ENCODE assay signal across 29 mouse cellular contexts in the genomic region with DNA sequence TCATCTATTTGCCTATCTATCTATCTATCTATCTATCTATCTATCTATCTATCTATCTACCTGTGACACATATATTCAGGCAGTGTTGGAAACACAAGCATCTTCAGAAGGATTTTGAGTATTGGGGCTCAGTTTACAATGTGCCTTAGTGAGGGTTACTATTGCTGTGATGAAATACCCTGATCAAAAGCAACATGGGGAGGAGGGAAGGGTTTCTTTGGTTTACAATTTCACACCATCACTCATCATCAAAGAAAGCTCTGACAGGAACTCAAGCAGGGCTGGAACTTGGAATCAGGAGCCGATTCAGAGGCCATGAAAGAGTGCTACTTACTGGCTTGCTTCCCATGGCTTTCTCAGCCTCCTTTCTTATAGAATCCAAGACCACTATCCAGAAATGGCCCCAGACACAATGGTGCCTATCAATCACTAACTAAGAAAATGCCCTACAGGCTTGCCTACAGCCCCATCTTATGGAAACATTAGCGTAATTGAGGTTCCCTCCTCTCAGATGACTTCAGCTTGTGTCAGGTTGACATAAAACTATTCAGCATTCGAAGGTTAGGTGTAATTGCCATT.
DNase-seq lines count a peak whose midpoint lies in the region; ATAC-seq and TF ChIP-seq lines count a peak whose summit lies in the region.
"Had no signal": no experiment of that assay in that cellular context is flagged by ENCODE, and none has a peak within 500 bp of the region (broad histone marks: within the 10 kb centered on the region; RNA-seq: fewer than 3 reads in every experiment).

No protein-coding gene starts in this region.

- H3K4me2 ChIP-seq in forebrain, embryonic 12.5 days: no peak overlapping the region
- no peak overlapping the region for H3K4me2 ChIP-seq in forebrain, embryonic 11.5 days (ENCODE audit: low read depth, low read length, severe bottlenecking)
- no peak overlapping the region for H3K4me2 ChIP-seq in hindbrain, embryonic 13.5 days
- H3K4me2 ChIP-seq in hindbrain, embryonic 16.5 days (ENCODE audit: low read length): no peak overlapping the region
- H3K4me2 ChIP-seq: embryonic facial prominence, embryonic 15.5 days; heart, embryonic 13.5 days; intestine, embryonic 15.5 days; liver, embryonic 15.5 days; lung, embryonic 14.5 days; neural tube, embryonic 13.5 days had no signal

- WGBS in forebrain, embryonic 12.5 days: 47% methylated on average over 3 of the region's 3 CpGs
- WGBS in forebrain, embryonic 11.5 days: 68% methylated on average over 3 of the region's 3 CpGs
- 26% methylated on average over 3 of the region's 3 CpGs for WGBS in hindbrain, embryonic 13.5 days
- 28% methylated on average over 3 of the region's 3 CpGs for WGBS in hindbrain, embryonic 10.5 days
- WGBS in hindbrain, embryonic 16.5 days: 20% methylated on average over 3 of the region's 3 CpGs

- ATAC-seq in forebrain, embryonic 12.5 days (ENCODE audit: low FRiP score): 0 out of 2 replicates have a peak, but pooled peaks have one; percentile 17
- no peak for ATAC-seq in forebrain, embryonic 11.5 days (replicated peaks; ENCODE audit: low FRiP score)
- peak; percentile 67 for ATAC-seq in hindbrain, embryonic 13.5 days (ENCODE audit: low FRiP score)
- peak; percentile 68 for ATAC-seq in hindbrain, embryonic 16.5 days
- ATAC-seq in activated CD4-positive, CD25-positive, alpha-beta regulatory T cell, adult 4 months: no peak
- ATAC-seq: intestine, embryonic 15.5 days had no signal

- TF ChIP-seq POLR2A in brain, embryonic 14.5 days (IDR thresholded peaks at IDR 0.05; ENCODE audit: borderline replicate concordance, extremely low read depth, insufficient read depth, insufficient read length, poor library complexity, severe bottlenecking): no peak

- DNase-seq in forebrain, embryonic 11.5 days (ENCODE audit: low spot score): no peak
- no peak for DNase-seq in hindbrain, embryonic 10.5 days (ENCODE audit: low spot score)
- DNase-seq in brain, embryonic 14.5 days (ENCODE audit: low read depth): peak; percentile 89
- DNase-seq in neural tube, embryonic 10.5 days (ENCODE audit: extremely low spot score, low spot score): no peak
- DNase-seq: adrenal gland, adult 8-10 months; cerebellum, adult 8-10 months; cerebellum, postnatal 25 days; gastrocnemius, adult 2 months; gastrocnemius, postnatal 36 days; heart, adult 2 months; heart, postnatal 10 days; kidney, adult 2 months; kidney, postnatal 36 days; lung, embryonic 14.5 days; lung, postnatal 14 days; thymus, postnatal 4 days had no signal

- H3K4me3 ChIP-seq in forebrain, embryonic 12.5 days (replicated peaks): no peak overlapping the region
- no peak overlapping the region for H3K4me3 ChIP-seq in forebrain, embryonic 11.5 days (ENCODE audit: low read depth, low read length)
- H3K4me3 ChIP-seq in hindbrain, embryonic 13.5 days: no peak overlapping the region
- H3K4me3 ChIP-seq in hindbrain, embryonic 10.5 days: no peak overlapping the region
- no peak overlapping the region for H3K4me3 ChIP-seq in hindbrain, embryonic 16.5 days (ENCODE audit: low read length)
- H3K4me3 ChIP-seq: embryonic facial prominence, embryonic 10.5 days; embryonic facial prominence, embryonic 15.5 days; gastrocnemius, adult 2 months; heart, adult 2 months; heart, embryonic 13.5 days; intestine, embryonic 15.5 days; layer of hippocampus, adult 2 months; liver, embryonic 15.5 days; myocyte; neural tube, embryonic 13.5 days had no signal

- H3K27me3 ChIP-seq in forebrain, embryonic 12.5 days: no peaks in the 10 kb centered on the region
- H3K27me3 ChIP-seq in forebrain, embryonic 11.5 days (ENCODE audit: control insufficient read depth, insufficient read depth, low read length): no peaks in the 10 kb centered on the region
- H3K27me3 ChIP-seq in hindbrain, embryonic 13.5 days: peaks cover 3% of the 10 kb centered on the region; the same call in 1 of the 2 replicates
- no peaks in the 10 kb centered on the region; the same call in 1 of the 2 replicates for H3K27me3 ChIP-seq in hindbrain, embryonic 10.5 days (ENCODE audit: insufficient read depth, poor library complexity, severe bottlenecking)
- H3K27me3 ChIP-seq in hindbrain, embryonic 16.5 days (replicated peaks; ENCODE audit: control insufficient read depth, insufficient read depth, low read length): no peaks in the 10 kb centered on the region
- H3K27me3 ChIP-seq: CH12.LX; embryonic facial prominence, embryonic 15.5 days; heart, embryonic 13.5 days; intestine, embryonic 15.5 days; liver, embryonic 15.5 days; neural tube, embryonic 13.5 days had no signal

- no peaks in the 10 kb centered on the region for H3K36me3 ChIP-seq in forebrain, embryonic 12.5 days (replicated peaks)
- no peaks in the 10 kb centered on the region for H3K36me3 ChIP-seq in forebrain, embryonic 11.5 days (ENCODE audit: control insufficient read depth, insufficient read depth, low read length)
- no peaks in the 10 kb centered on the region for H3K36me3 ChIP-seq in hindbrain, embryonic 13.5 days
- no peaks in the 10 kb centered on the region for H3K36me3 ChIP-seq in hindbrain, embryonic 10.5 days
- H3K36me3 ChIP-seq in hindbrain, embryonic 16.5 days (ENCODE audit: control insufficient read depth, insufficient read depth, low read length): no peaks in the 10 kb centered on the region
- H3K36me3 ChIP-seq: embryonic facial prominence, embryonic 10.5 days; embryonic facial prominence, embryonic 15.5 days; heart, embryonic 13.5 days; intestine, embryonic 15.5 days; liver, embryonic 15.5 days; neural tube, embryonic 13.5 days had no signal

- no peak for TF ChIP-seq CTCF in brain, embryonic 14.5 days (IDR thresholded peaks at IDR 0.05; ENCODE audit: borderline replicate concordance, extremely low read depth, insufficient read depth, insufficient read length)

- no peak overlapping the region for H3K27ac ChIP-seq in forebrain, embryonic 12.5 days
- no peak overlapping the region for H3K27ac ChIP-seq in forebrain, embryonic 11.5 days (ENCODE audit: low read depth, low read length)
- no peak overlapping the region for H3K27ac ChIP-seq in hindbrain, embryonic 13.5 days
- H3K27ac ChIP-seq in hindbrain, embryonic 10.5 days: no peak overlapping the region
- no peak overlapping the region for H3K27ac ChIP-seq in hindbrain, embryonic 16.5 days (ENCODE audit: low read depth, low read length)
- H3K27ac ChIP-seq: embryonic facial prominence, embryonic 10.5 days; embryonic facial prominence, embryonic 15.5 days; gastrocnemius, adult 2 months; heart, adult 2 months; heart, embryonic 13.5 days; intestine, embryonic 15.5 days; layer of hippocampus, adult 2 months; liver, embryonic 15.5 days; neural tube, embryonic 13.5 days had no signal

- no peaks in the 10 kb centered on the region for H3K9me3 ChIP-seq in forebrain, embryonic 12.5 days
- 0 out of 2 replicates have a peak, but pooled peaks cover 2% of the 10 kb centered on the region for H3K9me3 ChIP-seq in forebrain, embryonic 11.5 days (ENCODE audit: control insufficient read depth, low read length)
- peaks cover 6% of the 10 kb centered on the region; the same call in 1 of the 2 replicates for H3K9me3 ChIP-seq in hindbrain, embryonic 13.5 days
- peaks cover 8% of the 10 kb centered on the region; the same call in 1 of the 2 replicates for H3K9me3 ChIP-seq in hindbrain, embryonic 10.5 days
- H3K9me3 ChIP-seq in hindbrain, embryonic 16.5 days (ENCODE audit: control insufficient read depth, low read length): peaks cover 4% of the 10 kb centered on the region; the same call in 1 of the 2 replicates
- H3K9me3 ChIP-seq: heart, embryonic 13.5 days; intestine, embryonic 15.5 days; liver, embryonic 15.5 days; neural tube, embryonic 13.5 days had no signal

- 0 out of 2 replicates have a peak, but pooled peaks cover 5% of the 10 kb centered on the region for H3K4me1 ChIP-seq in forebrain, embryonic 12.5 days
- H3K4me1 ChIP-seq in forebrain, embryonic 11.5 days (replicated peaks; ENCODE audit: control insufficient read depth, insufficient read depth, low read length): no peaks in the 10 kb centered on the region
- H3K4me1 ChIP-seq in hindbrain, embryonic 13.5 days (replicated peaks): no peaks in the 10 kb centered on the region
- H3K4me1 ChIP-seq in hindbrain, embryonic 10.5 days (replicated peaks): peaks cover 4% of the 10 kb centered on the region
- H3K4me1 ChIP-seq in hindbrain, embryonic 16.5 days (ENCODE audit: control insufficient read depth, insufficient read depth, low read depth, low read length): no peaks in the 10 kb centered on the region
- H3K4me1 ChIP-seq: embryonic facial prominence, embryonic 15.5 days; heart, embryonic 13.5 days; intestine, embryonic 15.5 days; liver, embryonic 15.5 days; neural tube, embryonic 13.5 days had no signal

- no peak overlapping the region for H3K9ac ChIP-seq in forebrain, embryonic 12.5 days
- H3K9ac ChIP-seq in forebrain, embryonic 11.5 days (ENCODE audit: low read length): no peak overlapping the region
- no peak overlapping the region for H3K9ac ChIP-seq in hindbrain, embryonic 13.5 days
- no peak overlapping the region for H3K9ac ChIP-seq in hindbrain, embryonic 16.5 days (ENCODE audit: low read depth, low read length)
- H3K9ac ChIP-seq: embryonic facial prominence, embryonic 15.5 days; heart, embryonic 13.5 days; intestine, embryonic 15.5 days; liver, embryonic 15.5 days; lung, embryonic 14.5 days; neural tube, embryonic 13.5 days had no signal

Comparison
In these comparisons a context has a peak if more than half of its experiments do, and no peak if none do; other contexts are left out.
1. ATAC-seq: peak in forebrain, embryonic 12.5 days (single experiment), hindbrain, embryonic 13.5 days (single experiment) and hindbrain, embryonic 16.5 days (single experiment); none in forebrain, embryonic 11.5 days (single experiment) and activated CD4-positive, CD25-positive, alpha-beta regulatory T cell, adult 4 months (single experiment).